Mouse (Mus musculus): ENCODE results near the gene Gdpd3. TPM values are rescaled to one million over a fixed set of nuclear protein-coding genes. Genes with fewer than 3 reads are reported as not detected.
"Not testable (repeated sequence)": the region's sequence is repeated elsewhere in the genome, so short reads cannot be mapped to it uniquely, and the experiment has no call there.

The Gdpd3 gene
- polyA plus RNA-seq, 1 experiment from 2014 or later, result 2.1 TPM

- WGBS, result 76% methylated on average over 12 of the region's 12 CpGs
- H3K27me3 ChIP-seq (replicated peaks; ENCODE audit: control insufficient read depth, insufficient read depth, low read length), result no peaks in the 10 kb centered on the region
- no peak overlapping the region for H3K9ac ChIP-seq (ENCODE audit: low read depth, low read length)
- H3K4me1 ChIP-seq (ENCODE audit: control insufficient read depth, insufficient read depth, low read length), result peaks cover 10% of the 10 kb centered on the region
- no peak for ATAC-seq
- H3K36me3 ChIP-seq (ENCODE audit: control insufficient read depth, insufficient read depth, low read length), result peaks cover 20% of the 10 kb centered on the region; the same call in 1 of the 2 replicates
- H3K27ac ChIP-seq (ENCODE audit: low read length), result no peak overlapping the region
- no peaks in the 10 kb centered on the region for H3K9me3 ChIP-seq (ENCODE audit: control insufficient read depth, low read length)
- no peak overlapping the region for H3K4me2 ChIP-seq (ENCODE audit: low read depth, low read length)
- no peak overlapping the region for H3K4me3 ChIP-seq (ENCODE audit: low read length)
Observed at GRCm38 (mm10) chr7:126770784-126771183, 4.7 kb downstream of the Gdpd3 start.

- Histone ChIP-seq H3K4me2 (ENCODE audit: low read depth, low read length) (no peak overlapping the region), H3K4me1 (ENCODE audit: control insufficient read depth, insufficient read depth, low read length) (peaks cover 20% of the 10 kb centered on the region), H3K27ac (ENCODE audit: low read length) (no peak overlapping the region), H3K4me3 (ENCODE audit: low read length) (no peak overlapping the region), H3K36me3 (ENCODE audit: control insufficient read depth, insufficient read depth, low read length) (0 out of 2 replicates have a peak, but pooled peaks cover 9% of the 10 kb centered on the region), H3K9ac (ENCODE audit: low read depth, low read length) (no peak overlapping the region), H3K9me3 (ENCODE audit: control insufficient read depth, low read length) (no peaks in the 10 kb centered on the region), H3K27me3 (replicated peaks; ENCODE audit: control insufficient read depth, insufficient read depth, low read length) (no peaks in the 10 kb centered on the region)
- ATAC-seq, result no peak
- WGBS, result 65% methylated on average over 2 of the region's 2 CpGs
Observed at GRCm38 (mm10) chr7:126773351-126773750, 7.2 kb downstream of the Gdpd3 start.

- peaks cover 7% of the 10 kb centered on the region; the same call in 1 of the 2 replicates for H3K36me3 ChIP-seq (ENCODE audit: control insufficient read depth, insufficient read depth, low read length)
- 64% methylated on average over 2 of the region's 2 CpGs for WGBS
- no peak overlapping the region for H3K9ac ChIP-seq (ENCODE audit: low read depth, low read length)
- peaks cover 24% of the 10 kb centered on the region for H3K4me1 ChIP-seq (ENCODE audit: control insufficient read depth, insufficient read depth, low read length)
- no peaks in the 10 kb centered on the region for H3K9me3 ChIP-seq (ENCODE audit: control insufficient read depth, low read length)
- H3K4me2 ChIP-seq (ENCODE audit: low read depth, low read length), result no peak overlapping the region
- 0 out of 2 replicates have a peak overlapping the region, but pooled peaks have one; percentile 7 for H3K27ac ChIP-seq (ENCODE audit: low read length)
- no peak for ATAC-seq
- no peaks in the 10 kb centered on the region for H3K27me3 ChIP-seq (replicated peaks; ENCODE audit: control insufficient read depth, insufficient read depth, low read length)
- H3K4me3 ChIP-seq (ENCODE audit: low read length), result no peak overlapping the region
Observed at GRCm38 (mm10) chr7:126774463-126774862, 8.3 kb downstream of the Gdpd3 start.

GRCm38 (mm10) chr7:126775185-126775977 is 9.2 kb downstream of the Gdpd3 start:
- ATAC-seq, result no peak
- 79% methylated on average over 10 of the region's 10 CpGs for WGBS
- Histone ChIP-seq H3K36me3 (ENCODE audit: control insufficient read depth, insufficient read depth, low read length) (no peaks in the 10 kb centered on the region; the same call in 1 of the 2 replicates), H3K4me3 (ENCODE audit: low read length) (no peak overlapping the region), H3K27ac (ENCODE audit: low read length) (peak overlapping the region; percentile 92; the same call in 1 of the 2 replicates), H3K27me3 (replicated peaks; ENCODE audit: control insufficient read depth, insufficient read depth, low read length) (no peaks in the 10 kb centered on the region), H3K9me3 (ENCODE audit: control insufficient read depth, low read length) (no peaks in the 10 kb centered on the region), H3K9ac (ENCODE audit: low read depth, low read length) (no peak overlapping the region; the same call in 1 of the 2 replicates), H3K4me2 (ENCODE audit: low read depth, low read length) (no peak overlapping the region), H3K4me1 (ENCODE audit: control insufficient read depth, insufficient read depth, low read length) (peaks cover 33% of the 10 kb centered on the region)

GRCm38 (mm10) chr7:126775978-126776234 is 9.8 kb downstream of the Gdpd3 start:
- ATAC-seq, result no peak
- peaks cover 34% of the 10 kb centered on the region for H3K4me1 ChIP-seq (ENCODE audit: control insufficient read depth, insufficient read depth, low read length)
- 42% methylated on average over 3 of the region's 3 CpGs for WGBS
- H3K27ac ChIP-seq (ENCODE audit: low read length), result peak overlapping the region; percentile 92
- H3K27me3 ChIP-seq (replicated peaks; ENCODE audit: control insufficient read depth, insufficient read depth, low read length), result no peaks in the 10 kb centered on the region
- H3K36me3 ChIP-seq (ENCODE audit: control insufficient read depth, insufficient read depth, low read length), result no peaks in the 10 kb centered on the region; the same call in 1 of the 2 replicates
- H3K4me2 ChIP-seq (ENCODE audit: low read depth, low read length), result peak overlapping the region; percentile 88
- H3K4me3 ChIP-seq (ENCODE audit: low read length), result peak overlapping the region; percentile 67; the same call in 1 of the 2 replicates
- H3K9ac ChIP-seq (ENCODE audit: low read depth, low read length), result peak overlapping the region; percentile 87
- H3K9me3 ChIP-seq (ENCODE audit: control insufficient read depth, low read length), result no peaks in the 10 kb centered on the region

- peak; percentile 91 for ATAC-seq
- Histone ChIP-seq H3K27ac (ENCODE audit: low read length) (peak within 1 kb of the TSS; percentile 92), H3K9ac (ENCODE audit: low read depth, low read length) (peak within 1 kb of the TSS; percentile 87), H3K4me1 (ENCODE audit: control insufficient read depth, insufficient read depth, low read length) (peaks cover 41% of the 10 kb centered on the region), H3K4me3 (ENCODE audit: low read length) (peak within 1 kb of the TSS; percentile 67), H3K9me3 (ENCODE audit: control insufficient read depth, low read length) (no peaks in the 10 kb centered on the region), H3K36me3 (ENCODE audit: control insufficient read depth, insufficient read depth, low read length) (no peaks in the 10 kb centered on the region; the same call in 1 of the 2 replicates), H3K27me3 (replicated peaks; ENCODE audit: control insufficient read depth, insufficient read depth, low read length) (no peaks in the 10 kb centered on the region), H3K4me2 (ENCODE audit: low read depth, low read length) (peak within 1 kb of the TSS; percentile 88)
- under 1% methylated on average over 36 of the region's 37 CpGs for WGBS
Observed at GRCm38 (mm10) chr7:126776598-126777057, 10.5 kb downstream of the Gdpd3 start, which contains the start of gene Ypel3. Ypel3 (plus strand) TSS chr7:126776955.

GRCm38 (mm10) chr7:126777476-126777875 is 11.3 kb downstream of the Gdpd3 start:
- H3K4me3 ChIP-seq (ENCODE audit: low read length), result peak overlapping the region; percentile 67
- no peaks in the 10 kb centered on the region for H3K9me3 ChIP-seq (ENCODE audit: control insufficient read depth, low read length)
- H3K9ac ChIP-seq (ENCODE audit: low read depth, low read length), result peak overlapping the region; percentile 87
- no peaks in the 10 kb centered on the region; the same call in 1 of the 2 replicates for H3K36me3 ChIP-seq (ENCODE audit: control insufficient read depth, insufficient read depth, low read length)
- H3K4me1 ChIP-seq (ENCODE audit: control insufficient read depth, insufficient read depth, low read length), result peaks cover 43% of the 10 kb centered on the region
- H3K27ac ChIP-seq (ENCODE audit: low read length), result no peak overlapping the region
- no peak for ATAC-seq
- WGBS, result 52% methylated on average over 10 of the region's 10 CpGs
- H3K4me2 ChIP-seq (ENCODE audit: low read depth, low read length), result peak overlapping the region; percentile 88
- no peaks in the 10 kb centered on the region for H3K27me3 ChIP-seq (replicated peaks; ENCODE audit: control insufficient read depth, insufficient read depth, low read length)

GRCm38 (mm10) chr7:126778147-126778546 is 12.0 kb downstream of the Gdpd3 start:
- Histone ChIP-seq H3K4me3 (ENCODE audit: low read length) (no peak overlapping the region), H3K9me3 (ENCODE audit: control insufficient read depth, low read length) (no peaks in the 10 kb centered on the region), H3K36me3 (ENCODE audit: control insufficient read depth, insufficient read depth, low read length) (no peaks in the 10 kb centered on the region; the same call in 1 of the 2 replicates), H3K4me2 (ENCODE audit: low read depth, low read length) (no peak overlapping the region), H3K27ac (ENCODE audit: low read length) (no peak overlapping the region), H3K4me1 (ENCODE audit: control insufficient read depth, insufficient read depth, low read length) (peaks cover 43% of the 10 kb centered on the region), H3K9ac (ENCODE audit: low read depth, low read length) (0 out of 2 replicates have a peak overlapping the region, but pooled peaks have one; percentile 87), H3K27me3 (replicated peaks; ENCODE audit: control insufficient read depth, insufficient read depth, low read length) (no peaks in the 10 kb centered on the region)
- 92% methylated on average over 3 of the region's 3 CpGs for WGBS
- ATAC-seq, result no peak

- H3K27ac ChIP-seq (ENCODE audit: low read length), result peak overlapping the region; percentile 25; the same call in 1 of the 2 replicates
- H3K4me2 ChIP-seq (ENCODE audit: low read depth, low read length); H3K36me3 ChIP-seq (ENCODE audit: control insufficient read depth, insufficient read depth, low read length); H3K27me3 ChIP-seq (replicated peaks; ENCODE audit: control insufficient read depth, insufficient read depth, low read length); H3K9me3 ChIP-seq (ENCODE audit: control insufficient read depth, low read length); H3K4me3 ChIP-seq (ENCODE audit: low read length); H3K9ac ChIP-seq (ENCODE audit: low read depth, low read length); ATAC-seq: not testable (repeated sequence)
- H3K4me1 ChIP-seq (ENCODE audit: control insufficient read depth, insufficient read depth, low read length), result peaks cover 43% of the 10 kb centered on the region
- WGBS, result 86% methylated on average over 7 of the region's 7 CpGs
Observed at GRCm38 (mm10) chr7:126779101-126779500, 13.0 kb downstream of the Gdpd3 start.
